Mouse (Mus musculus) ES-E14 (cell line): ENCODE results near the gene Nadsyn1. TPM values are rescaled to one million over a fixed set of nuclear protein-coding genes. Genes with fewer than 3 reads are reported as not detected.

ENCODE experiments used
- DNase-seq: peaks from one replicate; pipeline ENCODE4 v3.0.0-alpha.2; 2013; ENCODE audit warnings: low read depth, low spot score
- H3K27ac ChIP-seq: 2 replicates; pipeline ENCODE4 v1.5.1; 2012; ENCODE audit warnings: low read depth, mild to moderate bottlenecking, low read length, moderate library complexity, mixed read lengths; ENCODE audit not compliant: poor library complexity, insufficient read depth, severe bottlenecking
- H3K36me3 ChIP-seq: 2 replicates; pipeline ENCODE4 v1.6.1; 2012; ENCODE audit warnings: mild to moderate bottlenecking, low read length, moderate library complexity, mixed read lengths; ENCODE audit not compliant: control insufficient read depth, poor library complexity, insufficient read depth, severe bottlenecking
- H3K4me1 ChIP-seq, 2 experiments: fragments of 150-350 bp in 1 of 2; sonication (generic) in 1 of 2; 2 replicates each; pipeline ENCODE4 v1.6.1; 2012; ENCODE audit warnings: low read length in 2 of 2, mild to moderate bottlenecking in 1 of 2, mixed read lengths in 1 of 2; ENCODE audit not compliant: control insufficient read depth in 2 of 2, insufficient read depth in 2 of 2, poor library complexity in 1 of 2
- H3K4me3 ChIP-seq, 2 experiments: fragments of 150-350 bp in 1 of 2; sonication (generic) in 1 of 2; 2 replicates each; pipeline ENCODE4 v1.5.1; 2012; ENCODE audit warnings: low read length in 2 of 2, low read depth in 1 of 2, mild to moderate bottlenecking in 1 of 2, mixed read lengths in 1 of 2; ENCODE audit not compliant: insufficient read depth in 1 of 2, poor library complexity in 1 of 2, severe bottlenecking in 1 of 2
- H3K9ac ChIP-seq: 2 replicates; pipeline ENCODE4 v1.6.1; 2012; ENCODE audit warnings: low read depth, mild to moderate bottlenecking, low read length, mixed read lengths; ENCODE audit not compliant: poor library complexity, insufficient read depth, severe bottlenecking
- H3K9me3 ChIP-seq: fragments of 150-350 bp; sonication (generic); 2 replicates; pipeline ENCODE4 v1.6.1; 2012; ENCODE audit warnings: low read depth, mild to moderate bottlenecking, low read length; ENCODE audit not compliant: control insufficient read depth, insufficient read depth
- CHD2 ChIP-seq: IDR thresholded peaks from 2 replicates; pipeline ENCODE4 v1.6.1; 2014; ENCODE audit warnings: mild to moderate bottlenecking, low read depth, low read length, inconsistent platforms
- HCFC1 ChIP-seq: IDR thresholded peaks from 2 replicates; pipeline ENCODE4 v1.6.1; 2012; ENCODE audit warnings: low read length, inconsistent platforms, borderline replicate concordance; ENCODE audit not compliant: insufficient read depth
- MAFK ChIP-seq: IDR thresholded peaks from 2 replicates; pipeline ENCODE4 v1.6.1; 2014; ENCODE audit warnings: mild to moderate bottlenecking, low read depth, low read length, inconsistent platforms; ENCODE audit not compliant: insufficient read depth
- ZC3H11A ChIP-seq: IDR thresholded peaks from 2 replicates; pipeline ENCODE4 v1.6.1; 2012; ENCODE audit warnings: low read depth, mild to moderate bottlenecking, inconsistent platforms, low read length, borderline replicate concordance
- ZNF384 ChIP-seq: IDR thresholded peaks from 2 replicates; pipeline ENCODE4 v1.6.1; 2012; ENCODE audit warnings: low read depth, low read length, inconsistent platforms
- in situ Hi-C, 2 experiments: fragments of 600-800 bp; cut with MboI; formaldehyde crosslinking; loops; one replicate each; pipeline ENCODE4 v1.15.1; 2025; ENCODE audit warnings: low sequenced_read_pairs in 2 of 2, inconsistent platforms in 1 of 2; ENCODE audit not compliant: unreplicated experiment in 2 of 2
- total RNA-seq: library from RNA; depleted of rRNA; stranded (reverse); fragments of 300-350 nt; gene quantifications from 2 replicates; pipeline ENCODE4 v1.2.3, GENCODE M21; 2012

The Nadsyn1 gene
- total RNA-seq, 1 experiment, result 4.9 TPM

- H3K36me3 ChIP-seq, result peaks cover 18% of the 10 kb centered on the region; the same call in 1 of the 2 replicates
- no peak overlapping the region for H3K4me3 ChIP-seq
Measured at GRCm38 (mm10) chr7:143801195-143802065, 21.2 kb downstream of the Nadsyn1 start.

GRCm38 (mm10) chr7:143800770-143801169 lies 21.9 kb downstream of the Nadsyn1 start:
- in situ Hi-C loops, result no loop called here
- TF ChIP-seq MAFK (no peak), ZC3H11A (no peak), HCFC1 (no peak), ZNF384 (no peak), CHD2 (no peak)
- H3K9me3 ChIP-seq, result no peaks in the 10 kb centered on the region
- DNase-seq, result no peak
- H3K36me3 ChIP-seq, result peaks cover 17% of the 10 kb centered on the region; the same call in 1 of the 2 replicates
- no peaks in the 10 kb centered on the region for H3K4me1 ChIP-seq
- H3K9ac ChIP-seq, result no peak overlapping the region
- no peak overlapping the region for H3K4me3 ChIP-seq
- H3K27ac ChIP-seq, result no peak overlapping the region

More at GRCm38 (mm10) chr7:143801195-143802065, 21.2 kb downstream of the Nadsyn1 start:
- no peak for DNase-seq
- Histone ChIP-seq H3K27ac (no peak overlapping the region), H3K4me1 (no peaks in the 10 kb centered on the region), H3K9me3 (no peaks in the 10 kb centered on the region), H3K9ac (no peak overlapping the region)
- in situ Hi-C loops, result no loop called here
- TF ChIP-seq ZNF384 (no peak), CHD2 (no peak), MAFK (no peak)

- H3K27ac ChIP-seq, result no peak overlapping the region
- no peak overlapping the region for H3K9ac ChIP-seq
- TF ChIP-seq MAFK (no peak), HCFC1 (no peak), ZC3H11A (no peak), ZNF384 (no peak), CHD2 (no peak)
- no peaks in the 10 kb centered on the region for H3K9me3 ChIP-seq
- H3K36me3 ChIP-seq, result peaks cover 10% of the 10 kb centered on the region; the same call in 1 of the 2 replicates
- in situ Hi-C loops, result no loop called here
- H3K4me1 ChIP-seq, result no peaks in the 10 kb centered on the region
- no peak overlapping the region for H3K4me3 ChIP-seq
- DNase-seq, result no peak
Measured at GRCm38 (mm10) chr7:143798783-143799182, 23.9 kb downstream of the Nadsyn1 start.

DNA sequence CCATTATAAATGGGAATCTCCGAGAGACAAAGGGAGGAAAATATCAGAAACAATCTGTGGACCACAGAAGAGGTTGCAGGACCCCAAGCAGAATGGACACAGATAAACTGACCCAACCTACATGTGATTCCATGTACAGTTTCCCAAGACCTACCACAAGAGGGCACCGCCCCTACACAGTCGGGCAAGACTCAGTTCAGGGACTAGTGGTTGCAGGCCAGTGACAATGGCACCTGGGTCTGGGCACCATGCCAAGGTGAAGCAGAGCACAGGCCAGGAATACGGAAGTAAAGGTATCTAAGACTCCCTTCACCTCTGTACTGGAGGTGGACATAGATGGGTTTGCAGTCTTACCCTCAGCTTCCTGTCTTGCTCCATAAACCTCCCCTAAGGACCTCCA lies 29.5 kb downstream of the Nadsyn1 start:
- Histone ChIP-seq H3K36me3 (peaks cover 3% of the 10 kb centered on the region; the same call in 1 of the 2 replicates), H3K9me3 (no peaks in the 10 kb centered on the region), H3K4me1 (no peaks in the 10 kb centered on the region), H3K27ac (no peak overlapping the region), H3K4me3 (no peak overlapping the region), H3K9ac (no peak overlapping the region)
- TF ChIP-seq HCFC1, result no peak
- no peak for TF ChIP-seq CHD2
- no peak for TF ChIP-seq ZNF384
- no peak for TF ChIP-seq ZC3H11A
- no peak for TF ChIP-seq MAFK
- DNase-seq, result no peak
- in situ Hi-C loops, result no loop called here
